Mouse (Mus musculus) megakaryocyte-erythroid progenitor cell, adult 5-6 weeks (primary cell): ENCODE results near the gene Ergic1. TPM values are rescaled to one million over a fixed set of nuclear protein-coding genes. Genes with fewer than 3 reads are reported as not detected.

Experiments
- total RNA-seq, 2 experiments: library from RNA; stranded (forward) in 1 of 2; stranded (reverse) in 1 of 2; fragments of 200-1000, 215-1000 nt in 1 of 2; fragments of >200 nt in 1 of 2; fragmentation: Nextera tagmentation in 1 of 2; gene quantifications; 2 replicates each; pipeline ENCODE4 v1.2.3; 2014 to 2017

The Ergic1 gene
- total RNA-seq, 2 experiments from 2014 or later = 31.6 to 51.7 TPM

Other genes with a start within 250 kb of the Ergic1 start
- 0.22 and 0.25 TPM in 2 replicates for gene Neurl1b, start 146.7 kb upstream of the Ergic1 start, total RNA-seq (2014; fragmentation: Nextera tagmentation)
- gene Neurl1b, start 146.7 kb upstream of the Ergic1 start, total RNA-seq (2017) = 0.09 and 0.53 TPM in 2 replicates
- 18.4 and 29.1 TPM in 2 replicates for gene Dusp1, start 639 bp downstream of the Ergic1 start, total RNA-seq (2014; fragmentation: Nextera tagmentation)
- gene Dusp1, start 639 bp downstream of the Ergic1 start, total RNA-seq (2017) = 73.3 and 79.0 TPM in 2 replicates
- 212 and 213 TPM in 2 replicates for gene Atp6v0e, start 101.7 kb downstream of the Ergic1 start, total RNA-seq (2014; fragmentation: Nextera tagmentation)
- 270 and 362 TPM in 2 replicates for gene Atp6v0e, start 101.7 kb downstream of the Ergic1 start, total RNA-seq (2017)
- 11.4 and 12.0 TPM in 2 replicates for gene Crebrf, start 154.2 kb downstream of the Ergic1 start, total RNA-seq (2014; fragmentation: Nextera tagmentation)
- 17.9 and 37.0 TPM in 2 replicates for gene Crebrf, start 154.2 kb downstream of the Ergic1 start, total RNA-seq (2017)
- gene Bnip1, start 219.6 kb downstream of the Ergic1 start, total RNA-seq (2014; fragmentation: Nextera tagmentation) = 60.6 and 68.9 TPM in 2 replicates
- 49.6 and 59.8 TPM in 2 replicates for gene Bnip1, start 219.6 kb downstream of the Ergic1 start, total RNA-seq (2017)